Mouse (Mus musculus) midbrain, postnatal 0 days (tissue): ENCODE data around the gene Zfp672. TPM values are rescaled to one million over a fixed set of nuclear protein-coding genes. Genes with fewer than 3 reads are reported as not detected.

Experiments used
- ATAC-seq: fragments of 200-750 bp; cut with Nextera tagmentation; 2 replicates; pipeline ENCODE4 v1.8.0; 2017; ENCODE audit warnings: moderate number of reproducible peaks, mild to moderate bottlenecking, moderate TSS enrichment, moderate library complexity; ENCODE audit not compliant: low FRiP score
- DNase-seq: peaks from one replicate; pipeline ENCODE4 v3.0.0-alpha.2; 2015; ENCODE audit warnings: low spot score
- H3K27ac ChIP-seq: fragments of 300-500 bp; sonication (generic); 2 replicates; pipeline ENCODE4 v1.5.1; 2014; ENCODE audit warnings: low read depth, mild to moderate bottlenecking, low read length, mixed read lengths
- H3K27me3 ChIP-seq: fragments of 300-500 bp; sonication (generic); 2 replicates; pipeline ENCODE4 v1.6.1; 2014; ENCODE audit warnings: low read length, control low read depth, mixed read lengths; ENCODE audit not compliant: insufficient read depth
- H3K36me3 ChIP-seq: fragments of 300-500 bp; sonication (generic); 2 replicates; pipeline ENCODE4 v1.6.1; 2014; ENCODE audit warnings: low read length, control low read depth, mixed read lengths; ENCODE audit not compliant: insufficient read depth
- H3K4me1 ChIP-seq: fragments of 300-500 bp; sonication (generic); 2 replicates; pipeline ENCODE4 v1.6.1; 2014; ENCODE audit warnings: mild to moderate bottlenecking, control low read depth, antibody characterized with exemption, low read length, mixed read lengths; ENCODE audit not compliant: insufficient read depth
- H3K4me2 ChIP-seq: fragments of 300-500 bp; sonication (generic); 2 replicates; pipeline ENCODE4 v1.6.1; 2014; ENCODE audit warnings: low read depth, mild to moderate bottlenecking, low read length, mixed read lengths; ENCODE audit not compliant: poor library complexity, severe bottlenecking
- H3K4me3 ChIP-seq: fragments of 300-500 bp; sonication (generic); 2 replicates; pipeline ENCODE4 v1.5.1; 2014; ENCODE audit warnings: low read depth, mild to moderate bottlenecking, low read length, moderate library complexity
- H3K9ac ChIP-seq: fragments of 300-500 bp; sonication (generic); replicated peaks from 2 replicates; pipeline ENCODE4 v1.6.1; 2014; ENCODE audit warnings: mild to moderate bottlenecking, low read length, moderate library complexity, mixed read lengths; ENCODE audit not compliant: poor library complexity, severe bottlenecking
- H3K9me3 ChIP-seq: fragments of 300-500 bp; sonication (generic); 2 replicates; pipeline ENCODE4 v1.6.1; 2016; ENCODE audit warnings: low read length, control low read depth
- CTCF ChIP-seq: IDR thresholded peaks from 2 replicates; pipeline ENCODE4 v1.5.1; 2016; ENCODE audit warnings: antibody characterized with exemption, mild to moderate bottlenecking
- WGBS: fragments of 180-500 bp; shearing (Covaris S2); extraction: QIAGEN DNeasy Blood & Tissue Kit; methylation state at CpG from one replicate; pipeline ENCODE4 v1.1.7; 2014; 5-methylcytosine and 5-hydroxymethylcytosine counted together
- polyA plus RNA-seq: library from polyadenylated mRNA; unstranded; fragments of >200 nt; fragmentation: Nextera tagmentation; extraction: Ambion mirVana; gene quantifications from 2 replicates; pipeline ENCODE4 v1.2.1, GENCODE M21; 2015
- total RNA-seq: library from RNA; depleted of rRNA; stranded (reverse); fragments of >200 nt; gene quantifications from 2 replicates; pipeline ENCODE4 v1.2.3, GENCODE M21; 2014; rRNA removed

Gene Zfp672
- total and polyA plus RNA-seq, 2 experiments from 2014 or later, result 38.1 to 46.9 TPM

DNA sequence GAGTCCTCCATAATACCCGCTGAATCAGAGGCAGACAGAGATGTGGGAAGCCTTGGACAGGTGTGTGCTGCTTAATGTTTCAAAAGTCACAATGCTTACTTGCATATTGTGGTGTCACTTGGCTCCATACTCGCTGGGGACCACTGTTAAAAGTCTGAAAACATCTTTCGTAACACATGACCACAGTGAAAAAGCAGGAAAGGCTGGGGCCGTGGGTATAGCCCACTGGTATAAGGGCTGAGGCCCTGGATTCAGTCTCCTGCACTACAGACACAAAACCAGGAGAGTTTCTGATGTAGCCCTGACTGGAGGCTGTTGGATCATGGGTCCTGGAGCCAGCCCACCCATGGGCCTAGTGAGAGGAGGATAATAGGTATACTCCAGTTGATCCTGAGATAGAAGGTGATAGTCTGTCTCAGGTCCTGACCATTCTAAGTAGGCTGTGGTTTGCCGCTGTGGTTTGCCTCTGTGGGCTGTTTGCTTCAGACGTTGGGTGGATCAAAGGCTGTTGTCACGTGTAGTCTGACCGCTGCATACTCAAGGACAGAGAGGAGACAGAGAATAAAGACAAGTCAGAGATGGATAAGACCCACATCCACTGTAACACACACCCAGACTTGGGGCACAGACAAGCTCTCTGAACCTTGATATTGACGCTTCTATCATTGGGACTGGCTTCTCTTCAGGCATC, 40.0 kb downstream of the Zfp672 start:
- no peak for TF ChIP-seq CTCF
- no peak for DNase-seq
- Histone ChIP-seq H3K9me3 (no peaks in the 10 kb centered on the region), H3K4me2 (no peak overlapping the region), H3K36me3 (no peaks in the 10 kb centered on the region), H3K27me3 (no peaks in the 10 kb centered on the region), H3K4me1 (no peaks in the 10 kb centered on the region), H3K4me3 (no peak overlapping the region), H3K9ac (no peak overlapping the region), H3K27ac (no peak overlapping the region)
- no peak for ATAC-seq
- 75% methylated on average over 9 of the region's 9 CpGs for WGBS

DNA sequence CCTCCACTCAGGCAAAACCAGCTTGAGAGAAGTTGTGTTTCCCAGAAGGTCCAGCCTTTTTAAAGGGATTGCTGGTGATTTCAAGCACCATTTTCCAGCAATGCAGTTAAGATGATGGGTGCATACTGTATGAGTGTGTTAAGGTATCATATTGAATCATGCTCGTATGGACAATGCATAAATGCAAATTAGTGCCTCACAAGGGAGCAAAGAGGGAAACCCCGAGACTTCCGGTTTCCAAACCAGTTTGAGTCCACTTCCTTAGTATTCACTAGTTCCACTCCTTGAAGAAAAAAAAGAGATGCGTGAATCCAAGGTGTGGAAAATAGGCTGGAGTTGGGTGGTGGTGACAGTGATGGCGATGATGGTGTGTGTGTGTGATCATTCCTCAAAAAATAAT, 47.6 kb downstream of the Zfp672 start:
- Histone ChIP-seq H3K27ac (no peak overlapping the region), H3K9ac (no peak overlapping the region), H3K4me1 (no peaks in the 10 kb centered on the region), H3K4me2 (no peak overlapping the region), H3K36me3 (no peaks in the 10 kb centered on the region), H3K4me3 (no peak overlapping the region), H3K9me3 (no peaks in the 10 kb centered on the region), H3K27me3 (no peaks in the 10 kb centered on the region)
- WGBS, result 81% methylated on average over 5 of the region's 5 CpGs
- no peak for ATAC-seq
- no peak for TF ChIP-seq CTCF
- DNase-seq, result no peak

DNA sequence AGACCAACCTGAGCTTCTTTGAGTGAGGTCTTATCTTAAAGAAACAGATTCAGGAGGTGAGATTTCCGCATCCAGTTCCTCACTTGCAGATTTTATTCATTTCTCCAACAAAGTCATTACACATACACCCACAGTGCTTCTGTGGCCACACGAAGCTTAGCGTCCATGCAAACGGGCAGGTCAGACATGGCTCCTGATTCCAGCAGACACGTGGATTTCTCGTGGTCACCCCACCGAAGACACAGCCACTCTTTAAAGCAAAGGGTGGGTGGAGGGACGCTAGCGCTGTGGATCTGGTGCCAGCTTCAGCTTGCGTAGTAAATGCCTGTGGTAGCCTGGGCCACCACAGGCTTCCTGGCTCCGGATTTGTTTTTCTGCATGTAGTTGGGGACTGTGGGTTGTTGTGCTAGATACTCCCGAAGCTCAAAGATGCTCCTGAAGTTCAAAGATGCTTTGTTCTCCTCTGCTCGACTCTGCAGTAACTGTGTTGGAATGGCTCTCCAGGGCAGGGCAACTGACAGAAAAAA, 48.1 kb downstream of the Zfp672 start:
- no peak for ATAC-seq
- no peaks in the 10 kb centered on the region for H3K36me3 ChIP-seq
- H3K4me2 ChIP-seq, result no peak overlapping the region
- no peaks in the 10 kb centered on the region for H3K9me3 ChIP-seq
- no peak overlapping the region for H3K27ac ChIP-seq
- H3K9ac ChIP-seq, result no peak overlapping the region
- no peak for DNase-seq
- H3K27me3 ChIP-seq, result no peaks in the 10 kb centered on the region
- 89% methylated on average over 13 of the region's 13 CpGs for WGBS
- no peaks in the 10 kb centered on the region for H3K4me1 ChIP-seq
- H3K4me3 ChIP-seq, result no peak overlapping the region
- no peak for TF ChIP-seq CTCF

DNA sequence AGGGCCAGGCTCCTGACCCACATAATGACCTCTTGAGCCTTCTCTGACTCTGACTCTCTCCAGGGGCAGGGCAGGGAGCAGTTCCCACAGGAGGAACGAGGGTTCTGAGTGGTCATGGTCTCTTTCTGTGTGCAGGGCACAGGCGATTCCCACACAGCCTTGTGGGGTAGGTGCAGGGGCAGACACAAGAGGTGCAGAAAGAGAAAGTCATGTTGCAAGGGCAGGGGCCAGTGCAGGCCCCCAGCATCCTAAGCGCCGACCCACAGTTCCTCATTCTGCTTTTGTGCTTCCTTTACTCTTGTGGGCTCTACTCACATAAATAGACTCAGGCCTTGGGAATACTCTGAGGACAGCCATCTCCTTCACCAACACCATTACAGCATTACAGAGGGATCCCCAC, 54.4 kb downstream of the Zfp672 start:
- Histone ChIP-seq H3K36me3 (no peaks in the 10 kb centered on the region), H3K4me3 (no peak overlapping the region), H3K4me1 (no peaks in the 10 kb centered on the region), H3K4me2 (no peak overlapping the region), H3K9ac (no peak overlapping the region), H3K9me3 (no peaks in the 10 kb centered on the region), H3K27ac (no peak overlapping the region), H3K27me3 (no peaks in the 10 kb centered on the region)
- WGBS, result 79% methylated on average over 4 of the region's 4 CpGs
- TF ChIP-seq CTCF, result no peak
- ATAC-seq, result no peak
- DNase-seq, result no peak

DNA sequence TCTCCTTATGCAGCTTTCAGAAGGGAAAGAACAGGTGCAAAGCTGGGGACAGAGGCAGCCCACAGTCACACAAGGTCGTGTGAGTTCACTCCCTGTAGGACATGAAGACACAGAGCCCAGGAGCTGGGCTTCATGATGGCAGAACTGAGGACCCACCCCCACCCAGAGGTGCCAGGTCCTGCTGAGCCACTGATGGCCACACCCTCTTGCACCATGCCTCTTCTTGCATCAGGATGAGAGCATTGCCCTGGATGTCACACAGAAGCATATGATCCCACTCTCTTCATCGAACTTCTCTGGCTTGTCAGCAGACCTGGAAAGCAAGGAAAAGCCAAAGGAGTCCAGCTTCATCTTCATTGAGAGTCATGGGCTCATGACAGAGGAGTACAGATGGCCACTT, 55.6 kb downstream of the Zfp672 start, which contains the start of gene 4930438A08Rik:
Gene 4930438A08Rik (plus strand): TSS at position 228 of the 400 bp plus-strand sequence.
- no peak for TF ChIP-seq CTCF
- Histone ChIP-seq H3K27me3 (no peaks in the 10 kb centered on the region), H3K4me2 (no peak within 1 kb of the TSS), H3K27ac (no peak within 1 kb of the TSS), H3K4me1 (no peaks in the 10 kb centered on the region), H3K36me3 (no peaks in the 10 kb centered on the region), H3K4me3 (no peak within 1 kb of the TSS), H3K9ac (no peak within 1 kb of the TSS), H3K9me3 (no peaks in the 10 kb centered on the region)
- 62% methylated on average over 2 of the region's 2 CpGs for WGBS
- no peak for DNase-seq
- ATAC-seq, result no peak

DNA sequence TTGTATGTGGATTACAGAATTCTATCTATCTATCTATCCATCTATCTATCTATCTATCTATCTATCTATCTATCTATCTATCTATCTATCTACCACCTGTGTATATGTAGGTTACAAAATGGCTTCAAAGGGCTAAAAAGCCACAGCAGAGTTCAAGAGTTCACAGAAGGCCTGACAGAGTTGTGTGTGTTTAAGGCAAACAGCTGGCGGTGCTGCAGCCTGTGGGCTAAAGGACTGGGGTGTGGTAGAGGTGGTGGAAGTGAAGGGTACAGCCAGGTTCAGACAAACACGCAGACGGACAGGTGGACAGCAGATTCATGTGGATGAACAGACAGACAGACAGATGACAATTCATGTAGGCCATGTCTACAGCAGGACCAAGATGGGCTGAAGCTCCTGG, 61.9 kb downstream of the Zfp672 start:
- WGBS, result 98% methylated on average over 3 of the region's 3 CpGs

More for the DNA sequence above, 61.9 kb downstream of the Zfp672 start:
- ATAC-seq, result no peak
- no peak overlapping the region for H3K4me2 ChIP-seq
- H3K4me3 ChIP-seq, result no peak overlapping the region
- H3K9ac ChIP-seq, result no peak overlapping the region
- no peak overlapping the region for H3K27ac ChIP-seq
- H3K9me3 ChIP-seq, result no peaks in the 10 kb centered on the region
- H3K4me1 ChIP-seq, result no peaks in the 10 kb centered on the region
- H3K36me3 ChIP-seq, result no peaks in the 10 kb centered on the region
- no peak for TF ChIP-seq CTCF
- H3K27me3 ChIP-seq, result no peaks in the 10 kb centered on the region
- no peak for DNase-seq

Other genes starting within 250 kb of the Zfp672 start
- gene Gm12248, start 237.2 kb downstream of the Zfp672 start, total RNA-seq, result not detected in 2 replicates
- gene Gm12248, start 237.2 kb downstream of the Zfp672 start, polyA plus RNA-seq, result not detected in 2 replicates
- gene Cnot8, start 226.2 kb downstream of the Zfp672 start, total RNA-seq, result 80.0 and 95.9 TPM in 2 replicates
- gene Cnot8, start 226.2 kb downstream of the Zfp672 start, polyA plus RNA-seq, result 88.7 and 89.2 TPM in 2 replicates
- 19.2 and 24.0 TPM in 2 replicates for gene Gemin5, start 161.8 kb downstream of the Zfp672 start, total RNA-seq
- 8.1 and 9.9 TPM in 2 replicates for gene Gemin5, start 161.8 kb downstream of the Zfp672 start, polyA plus RNA-seq
- 33.5 and 39.6 TPM in 2 replicates for gene Mrpl22, start 158.7 kb downstream of the Zfp672 start, total RNA-seq
- 88.3 and 96.2 TPM in 2 replicates for gene Mrpl22, start 158.7 kb downstream of the Zfp672 start, polyA plus RNA-seq
- 1.6 and 2.4 TPM in 2 replicates for gene Igtp, start 130.8 kb downstream of the Zfp672 start, total RNA-seq
- gene Igtp, start 130.8 kb downstream of the Zfp672 start, polyA plus RNA-seq, result 1.9 and 2.7 TPM in 2 replicates
- 0.77 and 2.1 TPM in 2 replicates for gene Irgm2, start 130.7 kb downstream of the Zfp672 start, total RNA-seq
- gene Irgm2, start 130.7 kb downstream of the Zfp672 start, polyA plus RNA-seq, result 0.67 and 1.1 TPM in 2 replicates
- gene 4930438A08Rik, start 55.5 kb downstream of the Zfp672 start, total RNA-seq, result 0.09 and 0.38 TPM in 2 replicates
- not detected in 2 replicates for gene 4930438A08Rik, start 55.5 kb downstream of the Zfp672 start, polyA plus RNA-seq
- 24.4 and 26.0 TPM in 2 replicates for gene Zfp692, start 23.3 kb downstream of the Zfp672 start, total RNA-seq
- 20.1 and 22.6 TPM in 2 replicates for gene Zfp692, start 23.3 kb downstream of the Zfp672 start, polyA plus RNA-seq
- gene Sh3bp5l, start 385 bp upstream of the Zfp672 start, total RNA-seq, result 44.0 and 53.8 TPM in 2 replicates
- gene Sh3bp5l, start 385 bp upstream of the Zfp672 start, polyA plus RNA-seq, result 42.4 and 46.3 TPM in 2 replicates
- gene Lypd8, start 48.7 kb upstream of the Zfp672 start, total RNA-seq, result not detected in 2 replicates
- gene Lypd8, start 48.7 kb upstream of the Zfp672 start, polyA plus RNA-seq, result not detected in 2 replicates
- not detected in 2 replicates for gene 1810065E05Rik, start 90.8 kb upstream of the Zfp672 start, total RNA-seq
- not detected in 2 replicates for gene 1810065E05Rik, start 90.8 kb upstream of the Zfp672 start, polyA plus RNA-seq
- gene Gm12253, start 102.2 kb upstream of the Zfp672 start, total RNA-seq, result not detected in 2 replicates
- not detected in 2 replicates for gene Gm12253, start 102.2 kb upstream of the Zfp672 start, polyA plus RNA-seq
- not detected in 2 replicates for gene Lypd9, start 122.6 kb upstream of the Zfp672 start, total RNA-seq
- gene Lypd9, start 122.6 kb upstream of the Zfp672 start, polyA plus RNA-seq, result not detected in 2 replicates
- not detected in 2 replicates for gene Olfr30, start 131.9 kb upstream of the Zfp672 start, total RNA-seq
- not detected in 2 replicates for gene Olfr30, start 131.9 kb upstream of the Zfp672 start, polyA plus RNA-seq
- not detected in 2 replicates for gene Olfr332, start 162.2 kb upstream of the Zfp672 start, total RNA-seq
- gene Olfr332, start 162.2 kb upstream of the Zfp672 start, polyA plus RNA-seq, result not detected in 2 replicates
- not detected in 2 replicates for gene Olfr331, start 172.2 kb upstream of the Zfp672 start, total RNA-seq
- gene Olfr331, start 172.2 kb upstream of the Zfp672 start, polyA plus RNA-seq, result not detected in 2 replicates
- gene Olfr330, start 204.5 kb upstream of the Zfp672 start, total RNA-seq, result not detected in 2 replicates
- gene Olfr330, start 204.5 kb upstream of the Zfp672 start, polyA plus RNA-seq, result not detected in 2 replicates
- not detected in 2 replicates for gene Olfr329-ps, start 216.1 kb upstream of the Zfp672 start, total RNA-seq
- not detected in 2 replicates for gene Olfr329-ps, start 216.1 kb upstream of the Zfp672 start, polyA plus RNA-seq
- not detected in 2 replicates for gene Olfr328, start 225.3 kb upstream of the Zfp672 start, total RNA-seq
- gene Olfr328, start 225.3 kb upstream of the Zfp672 start, polyA plus RNA-seq, result not detected in 2 replicates
- gene Olfr224, start 240.2 kb upstream of the Zfp672 start, total RNA-seq, result not detected in 2 replicates
- not detected in 2 replicates for gene Olfr224, start 240.2 kb upstream of the Zfp672 start, polyA plus RNA-seq
- gene Olfr325, start 247.4 kb upstream of the Zfp672 start, total RNA-seq, result not detected in 2 replicates
- not detected in 2 replicates for gene Olfr325, start 247.4 kb upstream of the Zfp672 start, polyA plus RNA-seq